Mouse (Mus musculus) erythroblast, embryonic 14.5 days (primary cell): ENCODE measurements around the gene Ybx3.

ENCODE experiments used
- GATA1 ChIP-seq: IDR thresholded peaks from 2 replicates; pipeline ENCODE4 v1.6.1; 2012; ENCODE audit warnings: low read length, inconsistent platforms, mixed read lengths
- TAL1 ChIP-seq: IDR thresholded peaks from 3 replicates; pipeline ENCODE4 v1.6.1; 2012; ENCODE audit warnings: low read length, inconsistent platforms, mixed read lengths

DNA sequence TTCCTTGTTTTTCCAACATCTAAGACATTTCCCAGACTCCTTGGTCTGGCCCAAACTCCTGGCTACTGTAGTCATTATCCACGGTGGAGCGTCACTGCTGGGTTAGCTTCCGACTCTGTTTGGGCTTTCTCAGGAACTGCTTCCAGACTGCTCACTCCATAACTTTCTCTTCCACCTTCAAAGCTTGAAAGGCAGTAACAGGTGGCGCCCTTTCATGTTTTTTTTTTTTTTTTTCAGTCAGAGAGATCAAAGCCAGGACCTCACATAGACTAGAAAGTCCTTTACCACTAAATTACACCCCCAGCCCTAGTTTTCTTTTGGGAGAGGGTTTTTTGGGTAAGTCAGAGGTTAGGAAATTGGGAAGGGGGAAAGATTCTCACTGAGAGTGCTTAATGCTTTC, 33.4 kb downstream of the Ybx3 start:
- TF ChIP-seq GATA1 (no peak), TAL1 (no peak)
